Mouse (Mus musculus) C2C12 (cell line): ENCODE data around the gene Fa2h. TPM values are rescaled to one million over a fixed set of nuclear protein-coding genes. Genes with fewer than 3 reads are reported as not detected.
A peak's percentile ranks its signal among the peaks of the same experiment; 100 is the strongest.

Experiments used
- H3K27me3 ChIP-seq: one replicate; pipeline ENCODE4 v1.6.1; 2011; ENCODE audit not compliant: control insufficient read depth, insufficient read depth, insufficient read length
- H3K36me3 ChIP-seq: one replicate; pipeline ENCODE4 v1.6.1; 2011; ENCODE audit not compliant: control insufficient read depth, insufficient read depth
- H3K4me3 ChIP-seq: one replicate; pipeline ENCODE4 v1.5.1; 2011; ENCODE audit warnings: mild to moderate bottlenecking, control low read depth; ENCODE audit not compliant: poor library complexity, insufficient read depth, severe bottlenecking
- H3K79me2 ChIP-seq: one replicate; pipeline ENCODE4 v1.6.1; 2011; ENCODE audit not compliant: control insufficient read depth, insufficient read depth
- H3K79me3 ChIP-seq: one replicate; pipeline ENCODE4 v1.6.1; 2011; ENCODE audit warnings: low read depth, control low read depth
- H3ac ChIP-seq: one replicate; pipeline ENCODE3; 2011; ENCODE audit warnings: low read depth; ENCODE audit not compliant: control insufficient read depth, insufficient read length
- CEBPB ChIP-seq: IDR thresholded peaks from one replicate; pipeline ENCODE4 v1.6.1; 2011; ENCODE audit warnings: low read depth, mild to moderate bottlenecking, control low read depth, moderate library complexity
- CTCF ChIP-seq: IDR thresholded peaks from one replicate; pipeline ENCODE4 v1.5.1; 2011; ENCODE audit not compliant: control insufficient read depth, insufficient read depth, insufficient read length
- FOSL1 ChIP-seq: IDR thresholded peaks from one replicate; pipeline ENCODE4 v1.8.0; 2011; ENCODE audit warnings: mild to moderate bottlenecking, low read length; ENCODE audit not compliant: poor library complexity, insufficient read depth, severe bottlenecking
- MAX ChIP-seq: IDR thresholded peaks from one replicate; pipeline ENCODE4 v1.6.1; 2011; ENCODE audit warnings: mild to moderate bottlenecking, control low read depth
- MYOD1 ChIP-seq: IDR thresholded peaks from one replicate; pipeline ENCODE4 v1.6.1; 2011; ENCODE audit warnings: low read depth; ENCODE audit not compliant: control insufficient read depth, insufficient read length
- MYOG ChIP-seq: IDR thresholded peaks from one replicate; pipeline ENCODE4 v1.6.1; 2011; ENCODE audit not compliant: control insufficient read depth, insufficient read length; ENCODE audit errors: extremely low read depth
- USF1 ChIP-seq: IDR thresholded peaks from one replicate; pipeline ENCODE4 v1.6.1; 2011; ENCODE audit warnings: low read depth, mild to moderate bottlenecking, control low read depth, moderate library complexity
- polyA plus RNA-seq: library from polyadenylated mRNA; unstranded; fragments of >200 nt; fragmentation: generic; extraction: Trizol; gene quantifications from one replicate; pipeline ENCODE4 v1.2.1, GENCODE M21; 2012; ENCODE audit warnings: missing spikeins

Gene Fa2h
- polyA plus RNA-seq, 1 experiment = 0.06 TPM

GRCm38 (mm10) chr8:111300597-111301546 is 92.8 kb downstream of the Fa2h start:
- TF ChIP-seq CEBPB = no peak
- peak; percentile 16 for TF ChIP-seq MAX
- H3K79me3 ChIP-seq = peaks cover 34% of the 10 kb centered on the region
- H3K36me3 ChIP-seq = peaks cover 9% of the 10 kb centered on the region
- no peaks in the 10 kb centered on the region for H3K27me3 ChIP-seq
- peak overlapping the region; percentile 23 for H3K4me3 ChIP-seq
- H3K79me2 ChIP-seq = peaks cover 41% of the 10 kb centered on the region
- no peak overlapping the region for H3ac ChIP-seq

- no peak for TF ChIP-seq CEBPB
- no peak for TF ChIP-seq MYOD1
- TF ChIP-seq FOSL1 = no peak
- TF ChIP-seq MAX = no peak
- no peak for TF ChIP-seq MYOG
- TF ChIP-seq USF1 = no peak
- TF ChIP-seq CTCF = no peak
- peaks cover 41% of the 10 kb centered on the region for H3K79me3 ChIP-seq
- no peaks in the 10 kb centered on the region for H3K27me3 ChIP-seq
- H3K36me3 ChIP-seq = peaks cover 16% of the 10 kb centered on the region
- H3ac ChIP-seq = peak within 1 kb of the TSS; percentile 75
- peaks cover 50% of the 10 kb centered on the region for H3K79me2 ChIP-seq
- peak within 1 kb of the TSS; percentile 91 for H3K4me3 ChIP-seq
Observed at GRCm38 (mm10) chr8:111299821-111300568, 93.6 kb downstream of the Fa2h start, which contains the start of gene Rfwd3. Rfwd3 (minus strand) TSS chr8:111300222.

- Histone ChIP-seq H3K36me3 (peaks cover 20% of the 10 kb centered on the region), H3ac (peak overlapping the region; percentile 75), H3K79me2 (peaks cover 56% of the 10 kb centered on the region), H3K79me3 (peaks cover 45% of the 10 kb centered on the region), H3K27me3 (no peaks in the 10 kb centered on the region), H3K4me3 (peak overlapping the region; percentile 91)
- TF ChIP-seq MYOD1 = no peak
- no peak for TF ChIP-seq CEBPB
- TF ChIP-seq MYOG = no peak
- no peak for TF ChIP-seq CTCF
- TF ChIP-seq MAX = no peak
- no peak for TF ChIP-seq USF1
- TF ChIP-seq FOSL1 = no peak
Observed at GRCm38 (mm10) chr8:111299363-111299820, 94.2 kb downstream of the Fa2h start.

GRCm38 (mm10) chr8:111298011-111298410 is 95.6 kb downstream of the Fa2h start:
- no peak for TF ChIP-seq MAX
- TF ChIP-seq CTCF = no peak
- TF ChIP-seq MYOG = no peak
- no peak for TF ChIP-seq USF1
- TF ChIP-seq CEBPB = no peak
- TF ChIP-seq MYOD1 = no peak
- no peak for TF ChIP-seq FOSL1
- H3K27me3 ChIP-seq = no peaks in the 10 kb centered on the region
- H3K4me3 ChIP-seq = no peak overlapping the region
- no peak overlapping the region for H3ac ChIP-seq
- peaks cover 51% of the 10 kb centered on the region for H3K79me3 ChIP-seq
- H3K79me2 ChIP-seq = peaks cover 70% of the 10 kb centered on the region
- peaks cover 34% of the 10 kb centered on the region for H3K36me3 ChIP-seq

Other genes starting within 250 kb of the Fa2h start
- 30.0 TPM for gene Glg1, start 134.6 kb downstream of the Fa2h start, polyA plus RNA-seq
- gene Rfwd3, start 93.6 kb downstream of the Fa2h start, polyA plus RNA-seq = 28.8 TPM
- gene Mlkl, start 55.6 kb downstream of the Fa2h start, polyA plus RNA-seq = 20.1 TPM
- gene Wdr59, start 128.3 kb upstream of the Fa2h start, polyA plus RNA-seq = 6.7 TPM
- gene Znrf1, start 142.3 kb upstream of the Fa2h start, polyA plus RNA-seq = 36.6 TPM
- 0.06 TPM for gene Ldhd, start 236.6 kb upstream of the Fa2h start, polyA plus RNA-seq
- gene Zfp1, start 249.6 kb upstream of the Fa2h start, polyA plus RNA-seq = 4.7 TPM